Mouse (Mus musculus): ENCODE results near the gene Ppid. TPM values are rescaled to one million over a fixed set of nuclear protein-coding genes. Genes with fewer than 3 reads are reported as not detected.
"Not testable (repeated sequence)": the region's sequence is repeated elsewhere in the genome, so short reads cannot be mapped to it uniquely, and the experiment has no call there.

Gene Ppid
- total RNA-seq, 2 experiments from 2014 or later: 41.1 to 42.5 TPM

DNA sequence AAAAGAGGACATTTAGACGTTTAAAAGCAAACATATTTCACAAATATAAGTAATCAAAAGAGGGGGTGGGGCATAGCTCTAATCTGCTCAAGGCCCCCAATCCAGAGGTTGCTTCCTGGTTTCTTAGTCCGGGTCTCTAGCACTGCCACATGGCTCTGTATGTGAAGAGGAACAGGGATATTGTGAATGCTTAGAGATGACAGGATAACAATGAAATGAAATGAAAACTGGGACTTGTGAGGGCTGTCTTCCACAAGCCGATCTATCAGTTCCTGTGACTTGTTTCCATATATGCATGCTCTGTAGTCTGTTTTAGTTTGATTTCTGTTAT, 21.8 kb upstream of the Ppid start:
- DNase-seq (ENCODE audit: low spot score in 2 of 2): no peak

- DNase-seq (ENCODE audit: low spot score in 2 of 2): no peak
These were observed 18.7 kb upstream of the Ppid start for GRCm38 (mm10) chr3:79572399-79572798.

DNA sequence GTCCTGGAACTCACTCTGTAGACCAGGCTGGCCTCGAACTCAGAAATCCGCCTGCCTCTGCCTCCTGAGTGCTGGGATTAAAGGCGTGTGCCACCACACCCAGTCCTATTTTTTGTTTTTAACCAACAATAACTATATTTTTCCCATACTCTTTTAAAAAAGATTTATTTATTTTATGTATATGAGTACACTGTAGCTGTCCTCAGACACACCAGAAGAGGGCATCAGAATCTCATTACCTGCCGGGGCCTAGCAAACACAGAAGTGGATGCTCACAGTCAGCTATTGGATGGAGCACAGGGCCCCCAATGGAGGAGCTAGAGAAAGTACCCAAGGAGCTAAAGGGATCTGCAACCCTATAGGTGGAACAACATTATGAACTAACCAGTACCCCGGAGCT, 17.8 kb upstream of the Ppid start:
- DNase-seq (ENCODE audit: low spot score in 2 of 2): not testable (repeated sequence)

- DNase-seq (ENCODE audit: low spot score in 2 of 2): no peak
These were observed 16.8 kb upstream of the Ppid start for GRCm38 (mm10) chr3:79574336-79574735.

GRCm38 (mm10) chr3:79575576-79576467, 15.3 kb upstream of the Ppid start:
- no peak for DNase-seq (ENCODE audit: low spot score in 2 of 2)

DNA sequence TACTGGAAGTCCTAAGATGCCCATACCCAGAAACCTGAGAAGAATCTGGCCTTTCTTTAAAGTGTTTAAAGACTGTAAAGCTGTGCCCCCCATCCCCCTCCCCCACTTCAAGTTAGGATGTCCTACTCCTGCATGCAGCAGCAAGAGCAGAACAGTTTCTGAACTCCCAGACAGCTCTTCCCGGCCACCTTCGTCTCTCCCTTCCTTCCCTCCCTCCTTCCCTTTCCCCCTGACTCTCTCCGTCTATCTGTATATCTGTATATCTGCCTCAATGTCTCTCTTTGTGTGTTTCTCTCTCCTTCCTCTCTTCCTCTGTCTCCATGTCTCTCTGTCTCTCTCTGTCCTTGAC, 14.7 kb upstream of the Ppid start:
- no peak for DNase-seq (ENCODE audit: low spot score in 2 of 2)

DNA sequence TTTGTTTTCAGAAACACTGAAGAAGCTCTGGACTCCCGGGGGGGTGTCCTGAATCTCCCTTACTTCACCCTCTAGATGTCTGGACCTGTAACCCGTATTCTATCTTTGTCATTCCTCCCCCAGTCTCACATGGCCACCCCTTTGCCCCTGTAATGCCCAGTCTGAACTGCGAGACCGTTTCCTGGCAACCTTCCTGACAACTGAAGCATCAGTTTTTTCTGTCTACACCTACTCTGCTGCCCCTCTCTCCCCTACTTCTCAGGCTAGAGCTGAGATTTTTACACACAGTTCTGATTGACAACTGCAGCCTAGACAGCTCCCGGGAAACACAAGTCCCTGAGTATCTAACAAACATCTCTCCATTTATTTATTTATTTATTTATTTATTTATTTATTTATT, 14.3 kb upstream of the Ppid start:
- DNase-seq (ENCODE audit: low spot score in 2 of 2): no peak

GRCm38 (mm10) chr3:79577606-79578005, 13.5 kb upstream of the Ppid start:
- no peak for DNase-seq (ENCODE audit: low spot score in 2 of 2)

GRCm38 (mm10) chr3:79578164-79578563, 13.0 kb upstream of the Ppid start:
- DNase-seq (ENCODE audit: low spot score in 2 of 2): no peak

DNA sequence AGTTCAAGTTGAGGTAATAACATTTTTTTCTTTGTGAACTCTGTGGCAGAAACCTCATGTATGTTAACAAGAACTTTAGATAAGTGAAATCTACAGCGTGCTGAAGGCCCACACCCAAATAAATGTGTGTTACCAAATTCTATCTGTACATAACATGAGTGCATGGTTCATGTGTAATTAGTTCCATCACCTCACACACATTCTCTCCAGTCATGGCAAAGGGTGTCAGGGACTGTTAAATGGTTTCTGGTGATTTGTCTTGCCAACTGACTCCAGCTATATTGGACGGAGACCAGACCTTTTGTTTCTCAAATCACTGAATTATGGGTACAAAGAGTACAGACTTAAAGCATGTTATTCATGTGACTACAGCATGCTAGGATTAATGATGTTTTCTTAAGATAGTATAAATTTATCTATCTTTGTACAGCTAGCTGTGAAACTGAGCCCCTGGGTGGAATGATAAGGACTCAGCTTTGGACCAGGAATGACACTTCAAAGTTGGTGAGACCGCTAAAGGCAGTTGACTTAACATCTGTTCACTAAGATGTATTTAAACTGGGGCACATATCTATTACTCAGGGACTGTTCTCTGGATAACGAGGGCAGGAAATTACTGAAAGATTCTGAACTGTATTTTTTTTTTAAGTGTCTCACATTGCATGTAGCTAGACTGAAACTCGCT, 11.1 kb upstream of the Ppid start:
- no peak for DNase-seq (ENCODE audit: low spot score in 2 of 2)

GRCm38 (mm10) chr3:79586804-79587203, 4.3 kb upstream of the Ppid start:
- peak; percentile 78 to 85 for DNase-seq (ENCODE audit: low spot score in 2 of 2)

DNA sequence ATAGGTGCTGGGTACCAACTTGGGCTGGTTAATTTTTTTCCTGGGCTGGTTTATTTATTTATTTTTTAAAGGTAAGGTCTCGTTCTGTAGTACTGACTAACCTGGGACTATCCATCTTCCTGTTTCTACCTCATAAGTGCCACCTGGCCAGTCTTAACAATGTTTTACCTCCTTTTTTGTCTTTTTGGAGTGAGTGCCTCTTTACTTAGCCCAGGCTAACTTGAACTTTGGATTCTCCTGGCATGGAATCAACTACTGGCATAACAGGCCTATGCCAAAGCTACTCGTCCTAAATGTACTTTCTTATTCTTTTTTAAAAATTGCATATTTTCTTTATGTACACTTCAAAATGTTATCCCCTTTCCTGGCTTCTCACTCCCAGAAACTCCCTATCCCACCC, 1.5 kb upstream of the Ppid start:
- no peak for DNase-seq (ENCODE audit: low spot score in 2 of 2)

- DNase-seq (ENCODE audit: low spot score in 2 of 2): no peak
These were observed 790 bp downstream of the Ppid start for GRCm38 (mm10) chr3:79591793-79592471.

GRCm38 (mm10) chr3:79595468-79595867, 4.3 kb downstream of the Ppid start:
- no peak for DNase-seq (ENCODE audit: low spot score in 2 of 2)

DNA sequence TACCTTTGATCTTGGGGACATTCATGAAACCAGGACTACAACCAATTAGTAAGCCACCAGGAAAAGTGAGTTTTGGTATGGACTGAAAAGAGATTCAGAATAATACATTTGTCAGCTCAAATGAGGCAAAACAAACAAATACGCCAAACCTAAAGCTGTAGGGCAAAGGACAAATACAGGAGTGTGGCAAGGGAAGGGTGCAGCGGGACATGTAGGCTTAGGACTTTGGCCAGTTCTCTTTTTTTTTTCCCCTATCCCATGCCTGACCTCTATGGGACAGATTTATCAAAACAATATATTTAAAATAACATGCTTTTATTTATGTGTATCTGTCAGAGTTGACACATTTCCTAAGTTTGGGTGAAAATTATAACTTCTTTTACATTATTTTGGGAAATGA, 18.7 kb downstream of the Ppid start:
- no peak for DNase-seq (ENCODE audit: low spot score in 2 of 2)

DNA sequence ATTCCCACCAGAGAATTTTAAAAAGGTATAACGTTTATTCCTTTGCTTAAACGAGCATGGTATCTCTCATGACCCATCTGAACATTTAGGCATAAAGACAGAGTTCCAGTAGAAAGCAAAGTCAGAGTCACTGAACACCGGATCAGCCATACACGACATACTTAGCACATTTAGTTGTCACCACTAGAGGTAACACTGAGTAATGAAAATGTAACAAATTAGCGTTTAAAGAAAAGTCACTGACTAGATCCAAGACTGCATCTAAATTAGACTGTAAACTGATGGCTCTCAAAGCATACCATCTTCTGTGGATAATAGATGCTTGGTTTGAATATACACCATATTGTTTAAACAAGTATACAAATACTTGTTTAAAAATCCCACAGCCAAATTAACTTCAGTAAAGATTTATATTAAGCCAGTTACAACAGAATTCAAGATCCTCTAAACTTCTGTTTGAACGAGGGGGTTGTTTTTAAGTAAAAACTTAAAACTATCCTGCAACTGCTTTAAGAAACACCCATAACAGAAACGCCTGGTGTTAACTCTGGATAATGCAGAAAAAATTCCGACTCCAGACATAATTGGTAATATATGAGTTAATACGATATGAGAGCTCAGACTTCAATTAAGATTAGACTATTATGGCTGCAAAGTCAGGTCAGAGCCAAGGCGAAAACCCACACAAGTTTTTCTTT, 36.5 kb downstream of the Ppid start:
- DNase-seq (ENCODE audit: low spot score in 2 of 2): no peak

GRCm38 (mm10) chr3:79628182-79628560, 37.0 kb downstream of the Ppid start:
- DNase-seq (ENCODE audit: low spot score in 2 of 2): no peak

- DNase-seq (ENCODE audit: low spot score in 2 of 2): peak; percentile 75 to 91
These were observed 37.6 kb downstream of the Ppid start, which contains the start of gene 4930579G24Rik for GRCm38 (mm10) chr3:79628561-79629415. 4930579G24Rik (plus strand) TSS chr3:79629079.

DNA sequence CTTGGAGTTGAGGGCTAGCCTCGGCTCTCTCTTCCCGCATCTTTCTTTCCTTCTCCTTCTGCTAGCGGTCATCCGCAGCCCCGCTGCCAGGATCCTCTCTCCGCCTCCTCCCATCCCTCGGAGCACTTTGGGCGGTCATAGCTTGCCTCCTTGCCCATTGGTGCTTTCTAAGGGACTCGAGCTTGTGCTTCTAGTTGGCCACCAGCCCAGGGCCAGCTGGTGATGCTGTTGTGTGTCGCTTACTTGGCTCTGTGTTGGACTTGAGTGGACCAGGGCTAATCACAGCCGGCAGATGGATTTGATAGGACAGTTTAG, 38.2 kb downstream of the Ppid start, which contains the start of gene Etfdh:
Gene Etfdh (minus strand): TSS at position 85 of the 315 bp plus-strand sequence.
- DNase-seq (ENCODE audit: low spot score in 2 of 2): peak; percentile 57 to 86

DNA sequence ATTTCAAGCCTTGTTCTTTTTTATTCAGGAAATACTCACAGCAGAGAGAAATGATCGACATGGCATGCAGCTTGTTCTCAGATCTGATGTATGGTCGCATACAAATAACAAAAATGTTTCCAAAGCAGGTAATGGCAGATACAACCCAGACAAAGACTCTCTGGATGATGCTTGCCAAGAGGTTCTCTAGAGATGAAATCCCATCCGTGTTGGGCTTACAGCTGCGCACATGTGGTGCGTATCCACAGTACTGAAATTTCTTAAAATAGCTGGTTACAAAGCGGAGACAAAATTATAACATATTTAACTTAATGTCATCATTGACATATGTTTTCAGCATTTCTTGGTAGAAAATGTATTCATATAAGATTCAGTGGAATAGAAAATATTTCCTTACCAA, 61.0 kb downstream of the Ppid start:
- no peak for DNase-seq (ENCODE audit: low spot score in 2 of 2)

All from gastrocnemius, postnatal 4 days (tissue).